Mouse (Mus musculus): ENCODE measurements around the gene Msh3.
"Not testable (repeated sequence)": the region's sequence is repeated elsewhere in the genome, so short reads cannot be mapped to it uniquely, and the experiment has no call there.

Gene Msh3

DNA sequence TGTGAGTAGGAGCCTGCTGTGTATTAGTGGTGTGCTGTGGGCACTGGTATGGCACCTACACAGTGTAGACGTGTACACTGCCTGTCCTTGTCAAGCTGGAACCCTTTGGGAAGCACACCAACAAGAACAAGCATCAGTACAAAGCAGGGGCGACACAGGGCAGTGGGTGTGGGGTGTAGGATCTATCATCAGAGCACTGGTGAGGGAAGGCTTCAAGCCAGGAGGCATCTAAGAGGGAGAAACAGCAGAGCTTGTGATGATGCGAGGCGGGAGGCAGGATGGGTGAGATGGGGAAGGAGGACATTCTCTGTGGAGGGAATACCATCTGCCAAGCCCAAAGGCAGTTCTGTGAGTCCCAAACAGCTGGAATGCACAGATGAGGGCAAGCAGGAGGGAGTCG, 107.8 kb downstream of the Msh3 start:
- no peak for DNase-seq

DNA sequence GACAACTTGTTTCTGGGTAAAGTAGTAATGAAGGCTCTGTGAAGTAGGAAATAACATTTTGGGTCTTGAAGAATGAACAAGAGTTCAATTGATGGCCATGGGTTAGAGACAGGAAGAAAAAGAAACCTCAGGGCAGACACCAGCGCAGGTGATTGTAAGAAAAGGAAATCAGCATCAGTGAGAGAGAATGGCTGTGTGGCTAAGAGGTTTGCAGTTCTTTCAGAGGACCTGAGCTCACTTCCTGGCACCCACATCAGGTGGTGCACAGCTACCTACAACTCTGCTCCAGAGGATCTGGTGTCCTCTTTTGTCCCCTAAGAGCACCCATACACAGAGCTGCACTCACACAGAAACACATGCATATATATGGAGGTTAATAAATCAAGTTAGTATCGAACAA, 110.1 kb downstream of the Msh3 start:
- DNase-seq: no peak

GRCm38 (mm10) chr13:92241426-92241825, 113.4 kb downstream of the Msh3 start:
- DNase-seq: peak; percentile 3

DNA sequence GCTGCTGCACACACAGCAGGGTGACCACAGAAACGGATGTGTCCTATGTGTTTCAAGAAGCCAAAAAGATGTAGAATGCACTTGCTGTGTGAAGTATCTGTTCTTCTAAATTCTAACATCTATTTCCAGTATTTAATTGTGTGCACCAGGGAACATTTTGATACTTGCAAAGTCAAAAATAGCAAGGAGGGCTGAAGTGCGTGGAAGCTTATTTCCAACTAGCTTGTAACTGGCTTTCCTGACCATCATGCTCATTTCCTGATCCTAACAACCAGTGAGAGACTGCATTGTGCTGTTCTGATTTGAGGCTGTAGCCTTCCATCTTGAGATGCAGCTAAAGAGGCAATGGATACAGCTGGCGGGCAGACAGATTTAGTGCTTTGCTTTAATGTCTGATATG, 116.9 kb downstream of the Msh3 start:
- DNase-seq: no peak

GRCm38 (mm10) chr13:92237016-92237415, 117.8 kb downstream of the Msh3 start:
- no peak for DNase-seq

GRCm38 (mm10) chr13:92232076-92232938, 122.5 kb downstream of the Msh3 start:
- DNase-seq: no peak

DNA sequence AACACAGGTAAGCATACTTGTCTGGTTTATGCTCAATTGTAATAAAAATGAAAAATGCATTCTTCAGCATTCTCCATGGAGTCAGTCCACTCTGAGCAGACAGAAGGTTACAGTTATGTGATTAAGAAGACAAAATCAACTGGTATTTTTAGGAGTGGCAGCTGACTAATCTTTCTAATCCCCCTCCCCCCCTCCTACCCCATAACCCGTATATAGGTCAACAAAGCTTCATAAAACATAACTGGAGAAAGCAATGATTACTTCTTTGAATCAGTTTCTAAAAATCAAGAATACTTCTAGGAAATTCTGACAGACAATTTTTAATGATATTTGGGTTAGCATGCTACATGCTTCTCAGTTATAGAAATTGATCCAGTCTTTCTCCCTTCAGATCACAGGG, 126.8 kb downstream of the Msh3 start:
- no peak for DNase-seq

- DNase-seq: no peak
Measured at GRCm38 (mm10) chr13:92223567-92223966, 131.2 kb downstream of the Msh3 start.

DNA sequence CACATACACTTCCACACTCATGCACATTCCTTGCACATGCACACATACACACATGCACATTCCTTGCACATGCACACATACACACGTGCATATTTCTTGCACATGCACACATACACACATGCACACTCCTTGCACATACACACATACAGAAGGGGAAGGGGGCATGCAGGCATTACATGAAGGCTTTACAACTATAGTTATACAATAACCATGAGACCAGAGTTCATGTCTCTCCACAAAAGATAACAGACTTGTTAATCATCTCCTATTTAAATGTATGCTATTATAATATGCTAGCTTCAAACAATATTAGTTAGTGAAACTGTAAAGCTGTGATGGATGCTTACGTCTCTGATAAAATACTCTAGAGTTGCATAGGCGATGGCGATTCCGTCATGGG, 132.0 kb downstream of the Msh3 start:
- DNase-seq: no peak

GRCm38 (mm10) chr13:92219774-92220173, 135.0 kb downstream of the Msh3 start:
- DNase-seq: no peak

DNA sequence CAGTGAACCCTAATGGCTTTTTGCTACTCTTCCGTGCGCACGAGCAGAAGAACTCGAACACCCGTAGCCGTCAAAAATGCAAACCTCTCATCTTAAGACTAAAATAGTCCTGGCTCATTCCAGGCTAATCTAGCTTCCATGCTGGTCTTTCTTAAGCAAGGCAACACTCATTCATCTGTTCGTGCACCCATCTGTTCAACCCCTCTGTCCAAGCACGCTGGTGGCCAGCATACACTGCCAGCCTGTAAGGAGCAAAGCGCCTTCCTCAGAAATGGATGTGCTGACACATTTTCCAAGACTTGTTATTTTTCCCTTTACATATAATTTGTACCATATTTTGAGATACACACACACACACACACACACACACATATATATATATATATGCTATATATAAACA, 137.6 kb downstream of the Msh3 start:
- no peak for DNase-seq

- DNase-seq: no peak
Measured at GRCm38 (mm10) chr13:92196860-92197259, 157.9 kb downstream of the Msh3 start.

GRCm38 (mm10) chr13:92193806-92194205, 161.0 kb downstream of the Msh3 start:
- not testable (repeated sequence) for DNase-seq

GRCm38 (mm10) chr13:92172686-92173085, 182.1 kb downstream of the Msh3 start:
- DNase-seq: not testable (repeated sequence)
